Mouse (Mus musculus) layer of hippocampus, adult 18-20 months (tissue): ENCODE measurements at regions not wholly inside any gene's neighbourhood (a gene's known extent, or its start where the extent isn't known, plus 50 kb on each side); places are given as distances from the start of the nearest gene placed in this dataset.
"Not testable (repeated sequence)": the region's sequence is repeated elsewhere in the genome, so short reads cannot be mapped to it uniquely, and the experiment has no call there.

Experiments
- DNase-seq, 2 experiments: peaks; one replicate each; pipeline ENCODE4 v3.0.0; 2022; ENCODE audit warnings: low spot score in 2 of 2

- DNase-seq = no peak
Measured at GRCm38 (mm10) chr12:71702181-71702580, 128.7 kb upstream of the Daam1 start.

GRCm38 (mm10) chr12:71703146-71703902 lies 127.6 kb upstream of the Daam1 start:
- DNase-seq = no peak

GRCm38 (mm10) chr12:71704431-71704830 lies 126.4 kb upstream of the Daam1 start:
- no peak for DNase-seq

- peak; percentile 50 to 86 for DNase-seq
Measured at GRCm38 (mm10) chr12:71707727-71708369, 123.0 kb upstream of the Daam1 start.

GRCm38 (mm10) chr12:71714606-71715005 lies 116.3 kb upstream of the Daam1 start:
- peak in 1 of 2 experiments; percentile 44 for DNase-seq

GRCm38 (mm10) chr12:71718412-71718811 lies 112.5 kb upstream of the Daam1 start:
- not testable (repeated sequence) for DNase-seq

- DNase-seq = no peak
Measured at GRCm38 (mm10) chr12:71718911-71719310, 112.0 kb upstream of the Daam1 start.

GRCm38 (mm10) chr12:71725140-71725539 lies 105.7 kb upstream of the Daam1 start:
- DNase-seq = no peak

GRCm38 (mm10) chr12:71725713-71726336 lies 105.1 kb upstream of the Daam1 start:
- DNase-seq = no peak

GRCm38 (mm10) chr12:71743345-71743744 lies 87.5 kb upstream of the Daam1 start:
- no peak for DNase-seq

GRCm38 (mm10) chr12:71746011-71746410 lies 84.9 kb upstream of the Daam1 start:
- DNase-seq = no peak

GRCm38 (mm10) chr12:71747386-71747785 lies 83.5 kb upstream of the Daam1 start:
- DNase-seq = no peak

GRCm38 (mm10) chr12:71747831-71748368 lies 83.0 kb upstream of the Daam1 start:
- peak; percentile 54 to 88 for DNase-seq

GRCm38 (mm10) chr12:71748731-71749130 lies 82.1 kb upstream of the Daam1 start:
- peak; percentile 83 to 94 for DNase-seq

GRCm38 (mm10) chr12:71749668-71750067 lies 81.2 kb upstream of the Daam1 start:
- no peak for DNase-seq

- no peak for DNase-seq
Measured at GRCm38 (mm10) chr12:71752741-71753260, 78.1 kb upstream of the Daam1 start.

GRCm38 (mm10) chr12:71753276-71753675 lies 77.6 kb upstream of the Daam1 start:
- DNase-seq = no peak

GRCm38 (mm10) chr12:71763194-71763593 lies 67.7 kb upstream of the Daam1 start:
- DNase-seq = peak in 1 of 2 experiments; percentile 37

- no peak for DNase-seq
Measured at GRCm38 (mm10) chr12:71766086-71766485, 64.8 kb upstream of the Daam1 start.

GRCm38 (mm10) chr12:71766636-71767035 lies 64.2 kb upstream of the Daam1 start:
- DNase-seq = no peak

GRCm38 (mm10) chr12:71767896-71768295 lies 63.0 kb upstream of the Daam1 start:
- no peak for DNase-seq

- peak; percentile 70 to 88 for DNase-seq
Measured at GRCm38 (mm10) chr12:71768471-71768870, 62.4 kb upstream of the Daam1 start.
